Mouse (Mus musculus) heart, postnatal 36 days (tissue): ENCODE data around the gene Egfl8. TPM values are rescaled to one million over a fixed set of nuclear protein-coding genes. Genes with fewer than 3 reads are reported as not detected.

Source experiments
- DNase-seq, 2 experiments: peaks; one replicate each; pipeline ENCODE4 v3.0.0; 2021 to 2022
- intact Hi-C: fragments of 180-260 bp; cut with DNase I; formaldehyde crosslinking; loops from one replicate; pipeline ENCODE4 v1.15.1; 2025
- total RNA-seq, 2 experiments: library from RNA; stranded (reverse); gene quantifications; 2 replicates each; pipeline ENCODE4 v1.2.3; 2021

The Egfl8 gene
- total RNA-seq, 2 experiments from 2014 or later, result 1.5 to 2.5 TPM

GRCm38 (mm10) chr17:34629796-34630603 lies 14.2 kb upstream of the Egfl8 start:
- intact Hi-C loops, result loop anchor here (2.0 kb wide), 1 partner anchor 13 kb away; no protein-coding TSS in a partner anchor
- DNase-seq, result no peak

- peak in 1 of 2 experiments; percentile 29 for DNase-seq
- intact Hi-C loops, result loop anchor here (2.0 kb wide), 1 partner anchor 14 kb away; no protein-coding TSS in a partner anchor
Measured at GRCm38 (mm10) chr17:34629221-34629751, 13.5 kb upstream of the Egfl8 start, which contains the start of gene Prrt1. TSS of gene Prrt1 (plus strand) at chr17:34629533.

GRCm38 (mm10) chr17:34628644-34628967 lies 12.8 kb upstream of the Egfl8 start:
- no peak for DNase-seq
- intact Hi-C loops, result loop anchor here (2.0 kb wide), 1 partner anchor 14 kb away; no protein-coding TSS in a partner anchor

GRCm38 (mm10) chr17:34627943-34628643 lies 12.3 kb upstream of the Egfl8 start, which contains the start of gene Ppt2:
TSS of gene Ppt2 (minus strand) at chr17:34628510.
- peak in 1 of 2 experiments; percentile 68 for DNase-seq
- intact Hi-C loops, result loop anchor here (1.0 to 2.0 kb wide), 2 partner anchors 15 to 22 kb away; no protein-coding TSS in a partner anchor

GRCm38 (mm10) chr17:34627093-34627942 lies 11.5 kb upstream of the Egfl8 start:
- DNase-seq, result peak; percentile 85 to 86
- intact Hi-C loops, result loop anchor here (1.0 kb wide), 1 partner anchor 21 kb away; no protein-coding TSS in a partner anchor

GRCm38 (mm10) chr17:34626773-34627092 lies 11.0 kb upstream of the Egfl8 start:
- DNase-seq, result no peak
- intact Hi-C loops, result loop anchor here (1.0 kb wide), 1 partner anchor 20 kb away; no protein-coding TSS in a partner anchor

GRCm38 (mm10) chr17:34626062-34626772 lies 10.4 kb upstream of the Egfl8 start:
- intact Hi-C loops, result no loop called here
- DNase-seq, result no peak

GRCm38 (mm10) chr17:34624981-34625380 lies 9.2 kb upstream of the Egfl8 start:
- intact Hi-C loops, result no loop called here

GRCm38 (mm10) chr17:34623161-34623560 lies 7.4 kb upstream of the Egfl8 start:
- intact Hi-C loops, result no loop called here
- DNase-seq, result no peak

More at GRCm38 (mm10) chr17:34624981-34625380, 9.2 kb upstream of the Egfl8 start:
- DNase-seq, result no peak

GRCm38 (mm10) chr17:34621006-34621405 lies 5.2 kb upstream of the Egfl8 start:
- no peak for DNase-seq
- intact Hi-C loops, result no loop called here

- intact Hi-C loops, result loop anchor here (1.0 to 2.0 kb wide), 3 partner anchors 46 to 178 kb away; no protein-coding TSS in a partner anchor
- DNase-seq, result peak; percentile 76 to 80
Measured at GRCm38 (mm10) chr17:34618999-34619398, 3.2 kb upstream of the Egfl8 start.

GRCm38 (mm10) chr17:34613830-34614229 lies 1.9 kb downstream of the Egfl8 start:
- no peak for DNase-seq
- intact Hi-C loops, result no loop called here

- intact Hi-C loops, result no loop called here
- DNase-seq, result no peak
Measured at GRCm38 (mm10) chr17:34613054-34613645, 2.6 kb downstream of the Egfl8 start.

GRCm38 (mm10) chr17:34611050-34611449 lies 4.7 kb downstream of the Egfl8 start:
- intact Hi-C loops, result no loop called here
- DNase-seq, result no peak

GRCm38 (mm10) chr17:34607997-34608396 lies 7.8 kb downstream of the Egfl8 start:
- intact Hi-C loops, result loop anchor here (5.0 kb wide), 1 partner anchor 289 kb away; the partner anchor contains the start of genes C2 and Ehmt2
- DNase-seq, result no peak

- no peak for DNase-seq
- intact Hi-C loops, result loop anchor here (1.0 to 5.0 kb wide), 2 partner anchors 21 to 291 kb away; partner anchors contain the start of genes C2 and Ehmt2
Measured at GRCm38 (mm10) chr17:34606186-34607039, 9.4 kb downstream of the Egfl8 start.

GRCm38 (mm10) chr17:34605609-34606008 lies 10.2 kb downstream of the Egfl8 start:
- intact Hi-C loops, result loop anchor here (1.0 to 5.0 kb wide), 2 partner anchors 22 to 292 kb away; partner anchors contain the start of genes C2 and Ehmt2
- peak; percentile 97 to 98 for DNase-seq
